Mouse (Mus musculus): ENCODE results near the gene Btg2. TPM values are rescaled to one million over a fixed set of nuclear protein-coding genes. Genes with fewer than 3 reads are reported as not detected.

Btg2 gene
- total and polyA plus RNA-seq, 3 experiments: 7.2 to 19.7 (median 11.6) TPM

DNA sequence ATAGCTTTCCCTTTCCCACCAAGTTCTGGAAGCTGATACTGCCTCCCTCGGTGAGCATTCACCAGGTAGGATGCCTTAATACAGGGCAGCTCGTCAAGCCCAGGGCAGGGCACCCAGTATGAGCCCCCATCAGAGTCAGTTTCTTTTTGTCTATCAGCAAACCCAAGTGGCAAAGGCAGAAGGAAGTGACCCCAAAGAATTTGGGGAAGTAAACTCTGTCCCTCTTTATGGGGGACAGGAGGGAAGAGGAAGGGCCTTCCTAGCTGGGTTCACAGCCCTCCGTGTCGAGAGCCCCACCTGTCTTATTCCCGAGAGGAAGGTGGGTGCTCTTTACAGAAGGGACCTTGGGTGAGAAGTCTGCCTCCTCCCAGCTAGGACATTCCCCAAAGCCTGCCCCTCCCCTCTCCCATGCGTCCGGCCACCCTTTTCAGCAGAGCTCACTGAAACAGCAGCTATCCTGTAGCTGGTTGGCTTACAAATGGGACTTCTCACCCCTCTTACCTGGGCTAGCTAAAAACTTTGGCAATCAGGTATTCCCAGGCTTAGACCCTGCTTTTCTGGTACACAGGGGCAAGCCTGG, 16.2 kb upstream of the Btg2 start:
- Histone ChIP-seq H3K79me2 (replicated peaks; ENCODE audit: control insufficient read depth, extremely low read depth, insufficient read depth, poor library complexity, severe bottlenecking) (no peaks in the 10 kb centered on the region), H3K4me1 (ENCODE audit: control insufficient read depth in 1 of 2, insufficient read depth in 2 of 2) (peaks cover 22 to 50% of the 10 kb centered on the region in 2 experiments), H3K27ac (ENCODE audit: insufficient read depth, low read depth) (no peak overlapping the region), H3K9me3 (replicated peaks; ENCODE audit: low read length) (no peaks in the 10 kb centered on the region), H3K9ac (ENCODE audit: insufficient read depth, low read depth) (no peak overlapping the region), H3K4me3 (replicated peaks in 1 of 3; ENCODE audit: low read depth in 2 of 3, low read length in 2 of 3, poor library complexity in 1 of 3) (no peak overlapping the region), H3K27me3 (replicated peaks) (peaks cover 55% of the 10 kb centered on the region), H3K4me2 (ENCODE audit: insufficient read depth, low read depth, poor library complexity, severe bottlenecking) (no peak overlapping the region), H3K36me3 (replicated peaks in 1 of 2; ENCODE audit: control insufficient read depth in 1 of 2, insufficient read depth in 1 of 2, low read length in 1 of 2) (no peaks in the 10 kb centered on the region)
- dilution Hi-C loops (cut with MboI; ENCODE audit: extremely low pct_ligation_motif_present, extremely low pct_unique_long_range_greater_than_20kb, low sequenced_read_pairs): no loop called here
- no peak for DNase-seq (ENCODE audit: extremely low read depth)
- TF ChIP-seq MAX (IDR thresholded peaks at IDR 0.05; ENCODE audit: low read length): no peak
- TF ChIP-seq ZNF384 (IDR thresholded peaks at IDR 0.05; ENCODE audit: low read depth, low read length): no peak
- no peak for TF ChIP-seq NRF1 (IDR thresholded peaks at IDR 0.05; ENCODE audit: low read depth, low read length)
- no peak for TF ChIP-seq CTCF (conservative IDR thresholded peaks at IDR 0.05 in 1 of 2, IDR thresholded peaks at IDR 0.05 in 1 of 2; ENCODE audit: low read depth in 2 of 2, low read length in 2 of 2)
- in situ Hi-C loops (cut with MboI; ENCODE audit: low pct_ligation_motif_present, low pct_unique_long_range_greater_than_20kb, low sequenced_read_pairs): no loop called here

DNA sequence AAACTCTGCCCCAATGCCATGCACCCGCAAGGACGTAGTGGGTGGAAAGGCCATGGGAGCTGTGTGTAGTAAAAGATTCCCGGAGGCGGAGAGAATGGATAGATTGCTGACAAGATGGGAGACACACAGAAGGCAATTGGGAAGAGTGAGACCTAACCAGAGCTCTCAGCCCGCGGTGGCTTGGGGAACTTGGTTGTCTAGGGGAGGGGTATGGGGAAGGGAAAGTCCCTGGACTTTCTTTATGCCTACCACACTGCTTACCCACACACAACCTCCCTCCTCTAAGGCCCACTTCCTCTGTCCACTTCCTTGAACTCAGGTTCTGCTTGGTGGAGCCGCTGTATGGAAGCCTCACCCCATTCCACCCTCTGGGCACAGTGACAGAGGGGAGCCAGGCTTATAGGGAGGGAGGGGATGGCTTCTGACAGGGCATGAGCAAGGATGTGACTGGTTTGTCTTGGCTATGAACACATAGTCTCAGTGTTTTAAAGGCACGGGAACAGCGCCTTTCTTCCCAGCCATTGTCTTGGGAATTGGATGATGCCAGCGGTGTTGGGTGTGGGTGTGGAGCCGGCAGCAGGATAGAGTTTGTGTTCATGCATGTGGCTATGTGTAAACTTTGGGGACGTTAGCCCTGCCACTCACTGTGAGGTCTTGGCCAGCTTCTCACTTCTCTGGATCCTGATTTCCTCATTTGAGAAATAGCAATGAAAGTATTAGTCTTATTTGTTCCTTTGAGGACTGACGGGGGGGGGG, 15.0 kb upstream of the Btg2 start:
- Histone ChIP-seq H3K4me2 (ENCODE audit: insufficient read depth, low read depth, poor library complexity, severe bottlenecking) (peak overlapping the region; percentile 83), H3K36me3 (replicated peaks in 1 of 2; ENCODE audit: control insufficient read depth in 1 of 2, insufficient read depth in 1 of 2, low read length in 1 of 2) (no peaks in the 10 kb centered on the region), H3K4me1 (ENCODE audit: control insufficient read depth in 1 of 2, insufficient read depth in 2 of 2) (peaks cover 18 to 43% of the 10 kb centered on the region in 2 experiments), H3K27me3 (replicated peaks) (peaks cover 49% of the 10 kb centered on the region), H3K9me3 (replicated peaks; ENCODE audit: low read length) (no peaks in the 10 kb centered on the region), H3K9ac (ENCODE audit: insufficient read depth, low read depth) (peak overlapping the region; percentile 37), H3K27ac (ENCODE audit: insufficient read depth, low read depth) (peak overlapping the region; percentile 82), H3K4me3 (replicated peaks in 1 of 3; ENCODE audit: low read depth in 2 of 3, low read length in 2 of 3, poor library complexity in 1 of 3) (peak overlapping the region; percentile 14 to 56 (median 48)), H3K79me2 (replicated peaks; ENCODE audit: control insufficient read depth, extremely low read depth, insufficient read depth, poor library complexity, severe bottlenecking) (no peaks in the 10 kb centered on the region)
- in situ Hi-C loops (cut with MboI; ENCODE audit: low pct_ligation_motif_present, low pct_unique_long_range_greater_than_20kb, low sequenced_read_pairs): no loop called here
- dilution Hi-C loops (cut with MboI; ENCODE audit: extremely low pct_ligation_motif_present, extremely low pct_unique_long_range_greater_than_20kb, low sequenced_read_pairs): no loop called here
- peak; percentile 85 for DNase-seq (ENCODE audit: extremely low read depth)
- TF ChIP-seq IRF4 (IDR thresholded peaks at IDR 0.05; ENCODE audit: low read depth, low read length) (peak; percentile 88), BHLHE40 (IDR thresholded peaks at IDR 0.05; ENCODE audit: low read depth, low read length) (peak; percentile 37; the same call in 1 of the 2 replicates), HCFC1 (IDR thresholded peaks at IDR 0.05; ENCODE audit: low read depth, low read length) (peak; percentile 35), JUND (conservative IDR thresholded peaks at IDR 0.05; ENCODE audit: low read depth, low read length) (no peak), ELF1 (IDR thresholded peaks at IDR 0.05; ENCODE audit: low read depth, low read length) (peak; percentile 84), USF2 (conservative IDR thresholded peaks at IDR 0.05; ENCODE audit: low read depth, low read length) (no peak), CTCF (conservative IDR thresholded peaks at IDR 0.05 in 1 of 2, IDR thresholded peaks at IDR 0.05 in 1 of 2; ENCODE audit: low read depth in 2 of 2, low read length in 2 of 2) (no peak), JUN (IDR thresholded peaks at IDR 0.05; ENCODE audit: insufficient read depth, low read depth, low read length) (no peak), SIN3A (IDR thresholded peaks at IDR 0.05; ENCODE audit: low read length) (peak; percentile 16; the same call in 1 of the 2 replicates), ZMIZ1 (IDR thresholded peaks at IDR 0.05; ENCODE audit: low read depth, low read length) (no peak), MEF2A (IDR thresholded peaks at IDR 0.05; ENCODE audit: borderline replicate concordance, low read depth, low read length) (0 out of 2 replicates have a peak, but pooled peaks have one; percentile 38), ZC3H11A (IDR thresholded peaks at IDR 0.05; ENCODE audit: low read depth, low read length) (no peak), E2F4 (IDR thresholded peaks at IDR 0.05; ENCODE audit: insufficient replicate concordance, low read depth, low read length) (0 out of 2 replicates have a peak, but pooled peaks have one; percentile 26), MAZ (IDR thresholded peaks at IDR 0.05; ENCODE audit: low read depth, low read length) (peak; percentile 66), UBTF (IDR thresholded peaks at IDR 0.05; ENCODE audit: low read depth, low read length) (no peak), KAT2A (IDR thresholded peaks at IDR 0.05; ENCODE audit: insufficient replicate concordance, low read length) (no peak), SMC3 (IDR thresholded peaks at IDR 0.05; ENCODE audit: low read depth, low read length) (0 out of 2 replicates have a peak, but pooled peaks have one; percentile 2), PAX5 (IDR thresholded peaks at IDR 0.05; ENCODE audit: low read length) (no peak), MYC (IDR thresholded peaks at IDR 0.05; ENCODE audit: low read depth, low read length) (peak; percentile 54; the same call in 1 of the 2 replicates), NRF1 (IDR thresholded peaks at IDR 0.05; ENCODE audit: low read depth, low read length) (no peak), CHD2 (IDR thresholded peaks at IDR 0.05; ENCODE audit: low read length) (0 out of 2 replicates have a peak, but pooled peaks have one; percentile 44), ETS1 (conservative IDR thresholded peaks at IDR 0.05; ENCODE audit: low read depth, low read length) (peak; percentile 52), EP300 (IDR thresholded peaks at IDR 0.05; ENCODE audit: low read length) (peak; percentile 79), POLR2A (IDR thresholded peaks at IDR 0.05; ENCODE audit: low read depth, low read length) (peak; percentile 63), MAFK (IDR thresholded peaks at IDR 0.05; ENCODE audit: insufficient replicate concordance, low read length) (0 out of 2 replicates have a peak, but pooled peaks have one; percentile 32), MAX (IDR thresholded peaks at IDR 0.05; ENCODE audit: low read length) (no peak), TBP (conservative IDR thresholded peaks at IDR 0.05; ENCODE audit: low read depth, low read length) (0 out of 2 replicates have a peak, but pooled peaks have one; percentile 33), USF1 (IDR thresholded peaks at IDR 0.05; ENCODE audit: low read depth, low read length) (no peak), CHD1 (IDR thresholded peaks at IDR 0.05; ENCODE audit: low read depth, low read length) (no peak; the same call in 1 of the 2 replicates)

Measured in CH12.LX (cell line).